Mouse (Mus musculus) olfactory bulb, adult 2 months (tissue): ENCODE measurements around the gene Tbc1d4. TPM values are rescaled to one million over a fixed set of nuclear protein-coding genes. Genes with fewer than 3 reads are reported as not detected.

ENCODE experiments used
- H3K27ac ChIP-seq: fragments of 200-500 bp; 2 replicates; pipeline ENCODE4 v1.5.1; 2012; ENCODE audit warnings: low read depth, low read length; ENCODE audit not compliant: insufficient read depth
- H3K4me1 ChIP-seq: fragments of 200-500 bp; 2 replicates; pipeline ENCODE4 v1.6.1; 2012; ENCODE audit warnings: low read length; ENCODE audit not compliant: control insufficient read depth, insufficient read depth
- H3K4me3 ChIP-seq: fragments of 200-500 bp; 2 replicates; pipeline ENCODE4 v1.5.1; 2012; ENCODE audit warnings: mild to moderate bottlenecking, low read depth, low read length, moderate library complexity; ENCODE audit not compliant: insufficient read depth
- CTCF ChIP-seq: fragments of 200-500 bp; IDR thresholded peaks from 2 replicates; pipeline ENCODE4 v1.5.1; 2012; ENCODE audit warnings: low read depth, mild to moderate bottlenecking, low read length, moderate library complexity; ENCODE audit not compliant: insufficient read depth
- POLR2A ChIP-seq: fragments of 200-500 bp; IDR thresholded peaks from 2 replicates; pipeline ENCODE4 v1.6.1; 2012; ENCODE audit warnings: mild to moderate bottlenecking, low read depth, low read length, moderate library complexity; ENCODE audit not compliant: insufficient read depth
- WGBS: fragments of 180-500 bp; shearing (Covaris S2); methylation state at CpG from one replicate; pipeline ENCODE4 v1.1.7; 2018; 5-methylcytosine and 5-hydroxymethylcytosine counted together
- polyA plus RNA-seq: library from polyadenylated mRNA; stranded (reverse); fragments of >200 nt; gene quantifications from 2 replicates; pipeline ENCODE4 v1.2.4, GENCODE M21; 2012; ENCODE audit warnings: low replicate concordance; ENCODE audit not compliant: missing spikeins, insufficient read depth, insufficient read length

Gene Tbc1d4
- polyA plus RNA-seq, 1 experiment: not detected

- no peak overlapping the region for H3K27ac ChIP-seq
- H3K4me1 ChIP-seq: no peaks in the 10 kb centered on the region
- 91% methylated on average over 20 of the region's 20 CpGs for WGBS
- no peak for TF ChIP-seq CTCF
- no peak for TF ChIP-seq POLR2A
- no peak overlapping the region for H3K4me3 ChIP-seq
These were observed 60.0 kb downstream of the Tbc1d4 start for GRCm38 (mm10) chr14:101548885-101549573.

GRCm38 (mm10) chr14:101541863-101542262 lies 67.1 kb downstream of the Tbc1d4 start:
- H3K4me3 ChIP-seq: no peak overlapping the region
- 93% methylated on average over 9 of the region's 9 CpGs for WGBS
- H3K4me1 ChIP-seq: no peaks in the 10 kb centered on the region
- H3K27ac ChIP-seq: no peak overlapping the region
- no peak for TF ChIP-seq POLR2A
- no peak for TF ChIP-seq CTCF

GRCm38 (mm10) chr14:101541141-101541540 lies 67.8 kb downstream of the Tbc1d4 start:
- Histone ChIP-seq H3K27ac (no peak overlapping the region), H3K4me1 (no peaks in the 10 kb centered on the region), H3K4me3 (no peak overlapping the region)
- WGBS: 93% methylated on average over 5 of the region's 5 CpGs
- no peak for TF ChIP-seq POLR2A

GRCm38 (mm10) chr14:101540466-101540865 lies 68.5 kb downstream of the Tbc1d4 start:
- no peak overlapping the region for H3K27ac ChIP-seq
- no peaks in the 10 kb centered on the region for H3K4me1 ChIP-seq
- 86% methylated on average over 3 of the region's 3 CpGs for WGBS
- no peak overlapping the region for H3K4me3 ChIP-seq
- TF ChIP-seq POLR2A (no peak), CTCF (no peak)

GRCm38 (mm10) chr14:101537906-101538305 lies 71.1 kb downstream of the Tbc1d4 start:
- 80% methylated on average over 2 of the region's 2 CpGs for WGBS
- Histone ChIP-seq H3K27ac (no peak overlapping the region), H3K4me3 (no peak overlapping the region), H3K4me1 (no peaks in the 10 kb centered on the region)
- TF ChIP-seq CTCF (no peak), POLR2A (no peak)

GRCm38 (mm10) chr14:101537413-101537812 lies 71.6 kb downstream of the Tbc1d4 start:
- no peak overlapping the region for H3K27ac ChIP-seq
- 89% methylated on average over 1 of the region's 1 CpGs for WGBS
- TF ChIP-seq POLR2A: no peak
- TF ChIP-seq CTCF: no peak

GRCm38 (mm10) chr14:101532090-101532695 lies 76.8 kb downstream of the Tbc1d4 start:
- no peak for TF ChIP-seq CTCF
- TF ChIP-seq POLR2A: no peak
- Histone ChIP-seq H3K4me1 (0 out of 2 replicates have a peak, but pooled peaks cover 2% of the 10 kb centered on the region), H3K27ac (no peak overlapping the region), H3K4me3 (no peak overlapping the region)
- WGBS: 77% methylated on average over 7 of the region's 7 CpGs

More at GRCm38 (mm10) chr14:101537413-101537812, 71.6 kb downstream of the Tbc1d4 start:
- Histone ChIP-seq H3K4me1 (no peaks in the 10 kb centered on the region), H3K4me3 (no peak overlapping the region)

GRCm38 (mm10) chr14:101530455-101530854 lies 78.5 kb downstream of the Tbc1d4 start:
- Histone ChIP-seq H3K27ac (no peak overlapping the region), H3K4me1 (0 out of 2 replicates have a peak, but pooled peaks cover 2% of the 10 kb centered on the region), H3K4me3 (no peak overlapping the region)
- 86% methylated on average over 2 of the region's 2 CpGs for WGBS
- TF ChIP-seq POLR2A (no peak), CTCF (no peak)

GRCm38 (mm10) chr14:101529194-101529593 lies 79.8 kb downstream of the Tbc1d4 start:
- WGBS: 93% methylated on average over 6 of the region's 6 CpGs
- TF ChIP-seq CTCF (no peak), POLR2A (no peak)
- 0 out of 2 replicates have a peak, but pooled peaks cover 2% of the 10 kb centered on the region for H3K4me1 ChIP-seq
- H3K4me3 ChIP-seq: no peak overlapping the region
- H3K27ac ChIP-seq: no peak overlapping the region
